Mouse (Mus musculus): ENCODE measurements at regions not wholly inside any gene's neighbourhood (a gene's known extent, or its start where the extent isn't known, plus 50 kb on each side); places are given as distances from the start of the nearest gene placed in this dataset.

GRCm38 (mm10) chr13:72938156-72938874, 309.7 kb downstream of the Irx2 start:
- no peak for TF ChIP-seq CTCF (IDR thresholded peaks at IDR 0.05; ENCODE audit: low read depth, low read length)
- no peak for TF ChIP-seq TAL1 (conservative IDR thresholded peaks at IDR 0.05; ENCODE audit: low read depth, low read length)
- no peak for TF ChIP-seq GATA1 (IDR thresholded peaks at IDR 0.05; ENCODE audit: borderline replicate concordance, low read length)

Measured in G1E (cell line).